Mouse (Mus musculus): ENCODE measurements around the gene Ak9.

DNA sequence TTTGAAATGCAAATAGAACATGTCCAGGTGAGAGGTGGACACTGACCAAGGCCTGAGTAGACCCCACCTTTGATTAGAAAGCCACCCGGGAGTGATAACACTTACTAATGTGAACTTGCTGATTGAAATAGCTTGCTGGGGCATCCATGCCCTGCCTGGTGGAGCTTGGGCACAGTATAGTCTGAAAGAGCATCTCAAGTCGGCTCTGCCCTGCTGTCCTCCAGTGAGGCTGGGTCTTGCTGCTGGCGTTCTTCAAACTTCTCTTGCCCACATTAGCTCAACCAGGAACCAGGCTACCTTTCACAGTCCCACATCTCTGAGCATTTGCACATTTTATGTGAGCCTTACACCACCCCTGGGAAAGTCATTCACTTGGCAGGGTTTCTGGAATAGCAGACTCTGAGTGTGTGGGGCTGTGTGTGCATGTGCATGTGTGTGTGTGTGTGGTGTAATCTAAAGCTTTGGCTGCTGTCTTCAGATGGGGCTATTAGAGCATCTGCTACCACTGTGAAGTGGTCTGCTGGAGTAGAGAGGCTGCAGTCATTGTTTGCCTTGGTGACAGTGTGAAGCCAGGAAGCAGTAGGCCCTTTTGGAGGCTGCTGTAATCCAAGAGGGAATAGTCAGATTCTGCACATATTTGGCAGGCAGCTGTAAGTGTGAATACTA lies 157.4 kb downstream of the Ak9 start:
- TF ChIP-seq CTCF (IDR thresholded peaks at IDR 0.05; ENCODE audit: control insufficient read depth, insufficient read depth, insufficient read length) (no peak), MYOG (IDR thresholded peaks at IDR 0.05; ENCODE audit: control insufficient read depth, extremely low read depth, insufficient read length) (no peak), MAX (IDR thresholded peaks at IDR 0.05) (no peak), USF1 (IDR thresholded peaks at IDR 0.05; ENCODE audit: low read depth) (no peak)

Data from C2C12 (cell line).